Mouse (Mus musculus) embryonic facial prominence, embryonic 13.5 days (tissue): Measurements from ENCODE around the gene Vmn1r220. TPM values are rescaled to one million over a fixed set of nuclear protein-coding genes. Genes with fewer than 3 reads are reported as not detected.

Experiments used
- polyA plus RNA-seq: library from polyadenylated mRNA; unstranded; fragments of >200 nt; fragmentation: Nextera tagmentation; extraction: Ambion mirVana; gene quantifications from 2 replicates; pipeline ENCODE4 v1.2.1, GENCODE M21; 2015

The Vmn1r220 gene
- polyA plus RNA-seq, 1 experiment from 2014 or later, result not detected

Other genes starting within 250 kb of the Vmn1r220 start
- not detected in 2 replicates for gene Vmn1r213, start 180.3 kb downstream of the Vmn1r220 start, polyA plus RNA-seq
- gene Vmn1r214, start 157.6 kb downstream of the Vmn1r220 start, polyA plus RNA-seq, result not detected in 2 replicates
- gene Vmn1r215, start 120.0 kb downstream of the Vmn1r220 start, polyA plus RNA-seq, result not detected in 2 replicates
- not detected in 2 replicates for gene Vmn1r217, start 69.7 kb downstream of the Vmn1r220 start, polyA plus RNA-seq
- not detected in 2 replicates for gene Vmn1r218, start 54.8 kb downstream of the Vmn1r220 start, polyA plus RNA-seq
- not detected in 2 replicates for gene Vmn1r219, start 28.7 kb downstream of the Vmn1r220 start, polyA plus RNA-seq
- gene Vmn1r221, start 26.2 kb upstream of the Vmn1r220 start, polyA plus RNA-seq, result not detected in 2 replicates
- gene Vmn1r222, start 48.0 kb upstream of the Vmn1r220 start, polyA plus RNA-seq, result not detected in 2 replicates
- gene Vmn1r223, start 59.2 kb upstream of the Vmn1r220 start, polyA plus RNA-seq, result not detected in 2 replicates
- 60.5 and 63.8 TPM in 2 replicates for gene Zfp322a, start 181.2 kb upstream of the Vmn1r220 start, polyA plus RNA-seq
- gene Abt1, start 235.9 kb upstream of the Vmn1r220 start, polyA plus RNA-seq, result 13.1 and 14.6 TPM in 2 replicates